Mouse (Mus musculus): Measurements from ENCODE around the gene Ddx20. TPM values are rescaled to one million over a fixed set of nuclear protein-coding genes. Genes with fewer than 3 reads are reported as not detected.

The Ddx20 gene
- total RNA-seq, 2 experiments from 2014 or later: 30.4 to 51.9 TPM

DNA sequence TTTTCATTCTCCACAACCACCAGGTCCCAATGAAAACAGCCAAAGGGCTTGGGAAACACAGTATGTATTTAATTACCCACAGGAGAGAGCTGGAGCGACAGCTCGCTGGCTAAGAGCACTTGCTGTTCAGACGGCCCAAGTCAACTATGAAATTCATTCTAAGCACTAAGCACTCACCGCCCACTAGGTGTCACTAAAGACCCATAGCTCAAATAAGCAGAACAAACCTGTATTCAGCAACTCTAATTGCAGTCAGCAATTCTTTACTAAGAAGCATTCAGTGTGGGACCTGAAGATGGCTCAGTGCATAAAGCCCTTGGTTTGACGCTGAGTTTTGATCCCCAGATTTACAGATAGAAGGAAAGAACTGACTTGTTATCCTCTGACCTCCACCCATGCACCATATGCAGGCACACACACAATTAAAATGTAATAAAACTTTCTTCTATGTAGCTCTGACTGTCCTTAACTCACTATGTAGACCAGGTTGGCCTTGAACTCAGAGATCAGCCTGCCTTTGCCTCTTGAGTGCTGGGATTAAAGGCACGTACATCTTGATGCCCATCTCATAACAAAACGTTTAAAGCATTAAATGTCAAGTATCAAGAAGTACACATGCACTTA, 12.7 kb downstream of the Ddx20 start:
- peak; percentile 95 for ATAC-seq (replicated peaks; ENCODE audit: poor library complexity)

DNA sequence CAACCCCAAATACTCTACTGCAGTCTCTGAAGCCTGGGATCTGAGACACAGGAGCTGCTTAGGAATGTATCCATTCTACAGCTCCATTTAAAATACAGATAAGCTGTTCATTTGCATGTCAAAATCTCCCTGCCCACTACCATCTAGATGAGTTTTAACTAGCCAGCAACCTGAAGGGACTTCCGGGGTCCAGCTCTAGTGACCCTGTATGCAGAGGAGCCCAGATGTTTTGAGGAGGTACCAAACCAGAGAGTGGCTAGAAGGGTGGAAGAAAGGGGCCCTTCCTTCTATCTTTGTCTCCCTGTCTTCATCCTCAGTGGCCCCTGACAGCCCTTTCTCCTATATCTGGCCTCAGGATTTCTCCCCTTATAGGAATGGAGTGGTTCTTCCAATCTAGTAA, 16.6 kb downstream of the Ddx20 start:
- ATAC-seq (replicated peaks; ENCODE audit: poor library complexity): no peak

DNA sequence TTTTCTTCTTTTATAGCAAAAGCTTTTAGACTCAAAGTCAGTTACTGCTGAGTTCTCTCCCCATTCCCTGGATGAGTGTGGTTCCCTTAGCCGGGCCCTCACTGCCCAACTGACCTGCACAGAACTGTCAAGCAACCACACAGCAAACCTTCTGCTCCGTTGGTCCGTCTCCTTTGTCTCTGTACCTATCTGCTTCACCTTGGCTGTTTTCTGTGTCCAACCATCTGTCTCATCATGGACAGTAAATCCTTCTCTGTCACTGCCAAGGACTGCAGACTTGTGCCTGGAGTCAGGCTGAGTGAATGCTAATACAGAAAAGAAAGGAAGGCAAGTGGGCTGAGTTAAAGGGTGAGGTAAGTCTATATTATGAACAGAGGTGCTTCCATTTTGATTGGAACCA, 17.6 kb downstream of the Ddx20 start:
- ATAC-seq (replicated peaks; ENCODE audit: poor library complexity): no peak

DNA sequence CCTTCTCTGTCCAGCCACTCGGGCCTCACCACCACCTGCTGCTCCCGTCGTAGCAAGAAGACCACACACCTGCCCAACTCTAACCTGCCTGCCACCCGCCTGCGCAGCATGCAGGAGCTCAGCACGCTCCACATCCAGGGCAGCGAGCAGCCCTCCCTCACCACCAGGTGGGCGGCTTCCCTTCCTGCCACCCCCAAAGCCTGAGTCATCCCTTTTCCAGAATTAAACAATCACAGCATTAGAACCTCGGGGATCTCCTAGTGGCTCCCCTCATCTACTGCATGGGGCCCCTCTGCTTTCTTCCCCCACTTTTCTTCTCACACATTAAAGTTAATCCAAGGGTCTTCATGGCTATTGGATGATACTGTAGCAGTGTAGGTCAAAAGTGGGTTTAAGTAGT, 19.2 kb downstream of the Ddx20 start:
- no peak for ATAC-seq (replicated peaks; ENCODE audit: poor library complexity)

DNA sequence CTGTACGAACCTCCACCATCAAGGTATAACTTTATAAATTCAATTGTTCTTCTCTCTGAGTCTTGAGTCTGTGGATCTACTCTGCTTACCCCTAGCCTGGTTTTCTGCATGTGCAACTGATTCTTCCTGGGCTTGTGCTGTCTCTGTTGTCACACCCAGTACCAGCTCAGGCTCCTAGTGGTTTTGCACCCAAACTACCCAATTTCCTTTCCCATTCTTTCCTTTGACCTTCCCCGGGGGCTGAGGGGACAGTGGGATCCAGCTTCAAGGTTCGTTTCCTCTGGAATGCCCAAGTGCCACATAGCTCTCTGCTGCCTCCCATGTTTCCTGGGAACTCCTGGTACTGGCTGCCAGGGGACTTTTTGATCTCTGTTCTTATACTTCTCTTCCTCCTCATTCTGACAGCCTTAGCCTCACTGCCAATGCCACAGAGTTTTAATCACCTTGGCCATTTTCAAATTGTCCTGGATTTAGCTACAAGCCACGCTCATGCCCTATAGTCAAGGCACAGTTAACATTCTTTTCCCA, 20.3 kb downstream of the Ddx20 start:
- ATAC-seq (replicated peaks; ENCODE audit: poor library complexity): no peak

DNA sequence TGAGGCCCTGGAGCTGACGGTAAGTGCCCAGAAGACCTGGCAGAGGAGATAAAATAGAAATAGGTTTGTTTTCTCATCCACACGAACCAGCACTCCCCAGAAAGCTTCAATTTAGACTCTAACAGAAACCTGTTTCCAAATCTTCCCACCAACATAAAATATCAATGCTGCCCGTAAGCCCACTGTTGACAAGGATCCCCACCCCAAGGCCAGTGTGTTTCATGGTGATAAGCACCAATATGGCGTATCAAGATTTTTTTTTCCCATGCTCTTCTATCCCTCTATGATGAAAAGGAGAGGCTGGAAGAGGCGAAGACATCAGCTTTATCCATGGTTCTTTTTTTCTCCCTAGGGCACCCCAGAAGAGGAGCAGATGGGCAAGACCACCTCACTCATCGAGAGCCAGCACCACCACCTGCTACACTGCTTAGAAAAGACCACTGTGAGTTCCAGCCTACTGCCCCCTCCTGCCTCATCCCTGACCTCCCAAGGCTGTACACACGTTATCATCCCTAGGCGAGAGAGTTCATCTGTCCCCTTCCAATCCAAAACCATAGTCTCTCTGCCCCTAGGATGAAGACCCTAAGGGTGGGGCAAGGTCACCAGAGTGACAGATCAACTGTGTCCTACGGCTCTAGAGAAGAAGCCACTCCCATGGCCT, 22.1 kb downstream of the Ddx20 start:
- peak; percentile 57 for ATAC-seq (replicated peaks; ENCODE audit: poor library complexity)

DNA sequence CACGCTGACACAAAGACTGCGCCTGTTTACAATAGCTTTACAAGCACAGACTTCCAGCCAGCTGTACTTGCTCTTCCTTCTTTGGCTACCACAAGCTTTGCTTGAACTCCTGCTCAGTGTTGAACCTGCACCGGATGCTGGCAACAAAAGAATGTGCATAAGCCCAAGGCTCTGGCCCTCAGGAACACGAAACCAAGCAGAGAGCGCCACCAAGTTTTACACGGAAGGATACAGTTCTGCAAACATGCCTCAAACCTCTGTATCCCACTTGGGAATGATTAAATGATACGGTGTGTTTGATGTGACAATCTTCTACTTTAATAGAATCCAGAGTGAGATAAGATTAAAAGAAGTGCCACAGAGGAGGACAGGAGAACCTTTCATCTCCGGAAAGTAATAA, 24.3 kb downstream of the Ddx20 start:
- ATAC-seq (replicated peaks; ENCODE audit: poor library complexity): no peak

DNA sequence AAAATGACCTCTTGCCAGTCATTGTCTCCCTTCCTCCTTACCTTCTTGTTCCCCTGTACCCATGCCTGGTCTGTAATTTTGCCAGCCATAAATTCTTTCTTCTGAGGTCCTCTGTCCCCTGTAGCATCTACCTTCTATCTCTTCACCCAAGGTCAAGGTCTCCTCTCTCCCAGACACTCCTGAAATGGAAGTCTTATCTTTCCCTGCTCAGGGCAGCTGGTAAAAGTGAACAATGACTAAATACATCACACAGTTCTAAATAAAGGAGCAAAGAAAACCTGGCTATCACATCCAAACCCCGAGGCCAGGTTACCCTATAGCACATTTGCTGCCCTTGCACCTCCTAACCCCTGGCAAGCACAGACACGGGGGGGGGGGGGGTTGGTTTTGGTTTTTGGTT, 26.8 kb downstream of the Ddx20 start:
- ATAC-seq (replicated peaks; ENCODE audit: poor library complexity): no peak

DNA sequence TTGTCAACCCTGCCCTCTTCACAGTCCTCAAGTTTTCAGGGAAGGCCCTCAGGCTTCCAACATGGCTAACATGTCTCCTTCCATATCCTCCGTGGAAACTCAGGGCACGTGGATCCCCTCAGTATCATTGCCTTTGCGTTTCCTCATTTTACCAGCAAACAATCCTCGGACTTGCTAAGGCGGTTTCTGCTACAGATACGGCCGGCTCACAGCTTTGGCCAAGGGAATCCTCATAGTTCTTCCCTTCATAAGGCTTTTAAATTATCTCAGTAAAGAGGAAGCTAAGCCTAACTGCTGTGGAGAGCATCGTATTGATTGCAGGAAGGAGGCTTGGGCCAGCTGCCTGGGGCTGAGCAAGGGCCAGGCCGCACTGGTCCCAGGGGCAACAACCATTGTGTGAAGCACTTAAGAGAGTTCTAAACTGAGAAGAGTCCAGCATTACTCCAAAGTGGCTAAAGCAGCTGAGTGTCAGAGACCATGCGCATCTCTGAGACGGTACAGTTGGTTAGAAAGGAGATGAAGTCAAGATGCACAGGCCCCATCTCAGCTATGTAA, 32.3 kb downstream of the Ddx20 start:
- ATAC-seq (replicated peaks; ENCODE audit: poor library complexity): no peak

DNA sequence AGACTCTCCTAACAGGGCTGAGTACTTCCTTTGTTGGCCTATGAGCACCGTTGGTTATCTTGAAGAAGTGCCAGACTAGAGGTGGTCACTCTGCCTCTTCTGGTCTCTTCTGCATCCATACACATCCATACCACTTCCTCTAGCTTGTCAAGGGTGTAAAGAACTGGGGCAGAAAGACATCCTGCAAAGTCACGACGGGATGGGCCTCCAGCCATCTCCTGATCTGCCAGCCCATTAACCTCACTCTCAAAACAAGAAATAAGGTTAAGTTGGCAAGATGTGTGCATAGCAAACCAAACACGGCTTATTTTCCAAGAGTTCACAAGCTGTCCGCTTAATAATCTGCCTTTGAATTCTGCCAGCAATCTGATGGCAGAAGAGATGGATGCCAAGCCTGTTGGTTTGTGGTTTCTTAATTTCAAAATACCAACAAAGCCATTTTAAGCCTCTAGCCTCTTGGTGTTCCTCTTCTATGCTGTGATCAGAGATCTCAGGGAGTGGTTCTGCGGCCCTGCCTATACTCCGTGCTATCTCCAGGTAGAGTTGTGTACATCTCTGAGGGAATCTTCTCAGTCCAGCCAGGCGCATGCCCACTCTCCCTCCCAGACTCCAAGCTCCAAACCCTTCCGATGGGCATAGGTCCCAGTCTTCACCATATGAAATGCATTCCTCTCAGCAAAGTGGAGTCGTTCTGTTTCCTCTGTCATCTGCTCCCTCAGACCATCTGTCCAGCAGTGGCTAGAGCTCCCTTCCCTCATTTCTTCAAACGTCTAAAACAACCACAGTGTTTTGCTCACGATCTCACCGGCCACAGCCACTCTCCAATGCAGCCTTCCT, 33.6 kb downstream of the Ddx20 start:
- ATAC-seq (replicated peaks; ENCODE audit: poor library complexity): peak; percentile 47

DNA sequence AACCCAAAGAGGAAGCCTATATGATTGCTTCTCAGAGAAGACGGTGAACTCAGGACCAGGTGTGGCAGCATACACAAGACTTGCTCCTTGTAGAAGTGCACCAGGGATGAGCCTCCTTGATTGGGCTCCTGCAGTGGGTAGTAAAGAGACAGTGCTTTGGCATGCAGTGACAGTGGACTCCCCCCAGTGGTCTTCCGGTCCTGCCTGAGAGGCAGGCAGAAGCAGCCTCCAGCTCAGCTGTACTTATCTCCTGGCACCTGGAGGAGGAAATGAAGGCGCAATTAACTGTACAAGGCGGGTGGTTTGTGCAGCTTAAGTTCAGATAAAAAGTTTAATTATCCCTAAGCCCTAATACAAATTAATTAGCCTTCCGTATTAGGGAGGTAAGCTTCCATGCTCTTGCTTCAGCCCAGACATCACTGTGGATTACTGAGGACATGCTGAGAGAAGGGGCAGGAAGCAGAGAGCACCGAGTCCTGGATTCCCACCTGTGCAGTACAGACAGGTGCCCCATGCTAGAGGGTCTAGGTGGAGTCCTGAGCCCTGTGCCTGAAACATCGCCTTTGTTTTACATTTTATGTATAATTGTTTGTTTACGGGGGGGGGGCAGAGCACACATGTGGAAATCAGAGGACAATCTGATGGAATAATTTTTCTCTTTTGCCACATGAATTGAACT, 38.3 kb downstream of the Ddx20 start:
- ATAC-seq (replicated peaks; ENCODE audit: poor library complexity): 0 out of 2 replicates have a peak, but pooled peaks have one; percentile 34

DNA sequence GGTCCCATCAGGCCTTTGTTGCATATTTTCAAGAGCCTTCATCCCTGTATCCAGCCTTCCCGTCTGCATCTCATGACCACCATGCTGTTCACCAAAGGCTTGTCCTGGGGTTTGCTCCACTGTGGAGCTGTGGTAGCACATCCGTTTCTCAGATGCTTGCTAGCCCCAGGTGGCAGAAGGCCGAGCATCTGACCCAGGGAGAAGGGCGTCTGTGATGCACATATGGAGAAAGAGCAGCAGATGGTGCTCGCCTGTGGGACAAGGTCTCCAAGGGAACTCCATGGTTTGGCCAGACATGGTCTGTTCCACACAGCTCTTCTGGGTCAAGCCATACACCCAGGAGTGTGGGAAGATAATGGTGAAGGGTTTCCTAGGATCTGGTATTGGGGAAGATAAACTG, 43.8 kb downstream of the Ddx20 start:
- ATAC-seq (replicated peaks; ENCODE audit: poor library complexity): no peak

DNA sequence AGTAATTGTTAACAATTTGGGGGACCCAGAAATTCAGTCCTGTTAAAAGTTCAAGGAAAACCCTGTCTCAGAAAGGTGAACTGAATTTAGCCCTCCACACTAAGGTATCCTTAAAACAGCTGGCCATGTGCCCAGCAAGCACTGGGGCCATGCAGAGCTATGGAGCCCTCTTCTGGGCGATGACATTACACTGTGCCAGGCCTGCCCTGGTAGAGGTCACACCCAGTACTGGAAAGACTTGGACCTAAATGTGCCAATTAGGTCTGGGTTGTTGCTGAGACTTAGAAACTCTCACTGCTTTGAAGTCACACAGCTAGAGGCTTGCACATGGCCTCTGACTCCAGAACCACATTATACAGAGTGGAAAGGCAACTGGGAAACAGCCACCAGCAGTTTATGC, 45.2 kb downstream of the Ddx20 start:
- 0 out of 2 replicates have a peak, but pooled peaks have one; percentile 42 for ATAC-seq (replicated peaks; ENCODE audit: poor library complexity)

DNA sequence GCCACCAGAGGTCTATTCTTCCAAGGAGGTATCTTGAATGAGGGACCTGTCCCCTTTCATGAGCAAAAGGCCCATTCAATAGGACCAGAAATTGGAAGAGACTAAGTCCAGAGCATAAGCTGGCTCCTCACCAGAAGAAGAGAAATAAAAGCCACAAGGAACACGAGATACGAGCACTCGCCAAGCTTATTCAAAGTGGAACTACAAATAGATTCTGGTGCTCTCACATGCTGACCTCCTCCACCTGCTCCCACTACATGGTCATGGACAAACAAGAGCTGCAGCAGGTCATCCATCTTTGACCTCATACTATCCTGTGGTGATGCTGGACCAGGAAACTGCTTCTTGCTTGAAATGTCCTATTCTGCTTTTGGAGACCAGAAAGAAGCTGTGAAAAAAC, 54.4 kb downstream of the Ddx20 start:
- no peak for ATAC-seq (replicated peaks; ENCODE audit: poor library complexity)

DNA sequence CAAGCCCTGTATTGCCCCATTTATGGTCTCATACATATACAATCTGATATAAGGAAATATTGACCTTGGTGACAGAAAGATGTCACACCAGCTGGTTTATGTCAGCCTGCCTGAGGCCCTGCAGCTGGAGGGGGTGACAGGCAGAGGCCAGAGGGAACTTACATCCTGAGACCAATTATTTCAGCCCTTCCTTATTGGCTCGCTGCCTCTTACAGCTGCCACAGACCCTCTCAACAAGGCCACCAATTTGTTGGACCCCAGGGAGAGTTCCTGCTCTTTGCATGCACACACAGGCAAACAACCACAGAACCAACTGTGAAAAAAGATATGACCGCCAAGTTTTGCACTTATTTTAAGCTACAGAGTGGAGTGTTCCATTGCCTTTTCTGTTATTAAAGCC, 55.1 kb downstream of the Ddx20 start:
- no peak for ATAC-seq (replicated peaks; ENCODE audit: poor library complexity)

Other genes starting within 250 kb of the Ddx20 start
- gene Kcnd3, start 235.2 kb downstream of the Ddx20 start, total RNA-seq (2015): 0.05 TPM in 1 of 2 replicates, not detected in the other
- not detected in 2 replicates for gene Kcnd3, start 235.2 kb downstream of the Ddx20 start, total RNA-seq (2017)
- 0.05 TPM in 1 of 2 replicates, not detected in the other for gene Inka2, start 17.0 kb upstream of the Ddx20 start, total RNA-seq (2015)
- 0.17 TPM in 1 of 2 replicates, not detected in the other for gene Inka2, start 17.0 kb upstream of the Ddx20 start, total RNA-seq (2017)
- gene Rap1a, start 113.8 kb upstream of the Ddx20 start, total RNA-seq (2015): 151 and 181 TPM in 2 replicates
- 128 and 136 TPM in 2 replicates for gene Rap1a, start 113.8 kb upstream of the Ddx20 start, total RNA-seq (2017)
- gene Adora3, start 183.3 kb upstream of the Ddx20 start, total RNA-seq (2015): 0.81 and 1.4 TPM in 2 replicates
- 0.20 TPM in 1 of 2 replicates, not detected in the other for gene Adora3, start 183.3 kb upstream of the Ddx20 start, total RNA-seq (2017)
- 0.71 and 1.8 TPM in 2 replicates for gene Tmigd3, start 183.3 kb upstream of the Ddx20 start, total RNA-seq (2015)
- gene Tmigd3, start 183.3 kb upstream of the Ddx20 start, total RNA-seq (2017): 0.33 and 2.2 TPM in 2 replicates
- 33.1 and 45.9 TPM in 2 replicates for gene I830077J02Rik, start 245.1 kb upstream of the Ddx20 start, total RNA-seq (2015)
- 19.2 and 22.3 TPM in 2 replicates for gene I830077J02Rik, start 245.1 kb upstream of the Ddx20 start, total RNA-seq (2017)

All from megakaryocyte progenitor cell, adult 5-6 weeks (primary cell).